Mouse (Mus musculus): ENCODE measurements at regions not wholly inside any gene's neighbourhood (a gene's known extent, or its start where the extent isn't known, plus 50 kb on each side); places are given as distances from the start of the nearest gene placed in this dataset.

GRCm38 (mm10) chr5:101218082-101218481 lies 372.6 kb downstream of the Gpat3 start:
- TF ChIP-seq GATA1 (IDR thresholded peaks at IDR 0.05; ENCODE audit: low read depth, low read length): no peak
- TF ChIP-seq MAX (IDR thresholded peaks at IDR 0.05; ENCODE audit: low read length): no peak
- no peak for TF ChIP-seq POLR2A (IDR thresholded peaks at IDR 0.05; ENCODE audit: control insufficient read depth in 1 of 2, insufficient read depth in 1 of 2, low read depth in 1 of 2, low read length in 2 of 2, poor library complexity in 1 of 2)
- TF ChIP-seq TAL1 (IDR thresholded peaks at IDR 0.05; ENCODE audit: low read length): no peak
- no peak for TF ChIP-seq CTCF (IDR thresholded peaks at IDR 0.05 in 2 of 3, conservative IDR thresholded peaks at IDR 0.05 in 1 of 3; ENCODE audit: control insufficient read depth in 1 of 3, insufficient read depth in 1 of 3, low read depth in 2 of 3, low read length in 3 of 3, poor library complexity in 1 of 3, severe bottlenecking in 1 of 3)
- TF ChIP-seq MEF2A (IDR thresholded peaks at IDR 0.05; ENCODE audit: extremely low read depth, insufficient replicate concordance, low read depth, low read length, poor library complexity, severe bottlenecking): no peak
- no peak for TF ChIP-seq GABPA (IDR thresholded peaks at IDR 0.05; ENCODE audit: low read depth, low read length)
- no peak for TF ChIP-seq NRF1 (IDR thresholded peaks at IDR 0.05; ENCODE audit: insufficient read depth, low read depth, low read length, poor library complexity, severe bottlenecking)
- no peak for TF ChIP-seq ZNF384 (IDR thresholded peaks at IDR 0.05; ENCODE audit: low read depth, low read length)
- TF ChIP-seq ETS1 (IDR thresholded peaks at IDR 0.05; ENCODE audit: low read depth, low read length): no peak
